Mouse (Mus musculus) layer of hippocampus, adult 2 months (tissue): ENCODE data around the gene Gm14085. TPM values are rescaled to one million over a fixed set of nuclear protein-coding genes. Genes with fewer than 3 reads are reported as not detected.
A peak's percentile ranks its signal among the peaks of the same experiment; 100 is the strongest.
"Not testable (repeated sequence)": the region's sequence is repeated elsewhere in the genome, so short reads cannot be mapped to it uniquely, and the experiment has no call there.

Source experiments
- DNase-seq, 2 experiments: peaks; one replicate each; pipeline ENCODE4 v3.0.0; 2022; ENCODE audit warnings: low spot score in 2 of 2
- H3K27ac ChIP-seq: fragments of 200-600 bp; 2 replicates; pipeline ENCODE4 v1.8.1; 2022
- H3K4me3 ChIP-seq: fragments of 200-600 bp; 2 replicates; pipeline ENCODE4 v1.8.1; 2022; ENCODE audit warnings: mild to moderate bottlenecking
- CTCF ChIP-seq: fragments of 200-600 bp; conservative IDR thresholded peaks from 2 replicates; pipeline ENCODE4 v1.8.1; 2022; ENCODE audit warnings: antibody characterized with exemption, mild to moderate bottlenecking, moderate library complexity
- long read RNA-seq, 2 experiments: library from polyadenylated mRNA; stranded (forward); transcript quantifications; one replicate each; pipeline ENCODE4 v2.0.0; 2021; ENCODE audit warnings: borderline mapping rate in 2 of 2
- total RNA-seq, 2 experiments: library from RNA; stranded (reverse); gene quantifications; 2 replicates each; pipeline ENCODE4 v1.2.3; 2021

Gm14085 gene
- total RNA-seq: not detected
- long read RNA-seq, experiment 1: 0 reads
- long read RNA-seq, experiment 2: 0 reads

DNA sequence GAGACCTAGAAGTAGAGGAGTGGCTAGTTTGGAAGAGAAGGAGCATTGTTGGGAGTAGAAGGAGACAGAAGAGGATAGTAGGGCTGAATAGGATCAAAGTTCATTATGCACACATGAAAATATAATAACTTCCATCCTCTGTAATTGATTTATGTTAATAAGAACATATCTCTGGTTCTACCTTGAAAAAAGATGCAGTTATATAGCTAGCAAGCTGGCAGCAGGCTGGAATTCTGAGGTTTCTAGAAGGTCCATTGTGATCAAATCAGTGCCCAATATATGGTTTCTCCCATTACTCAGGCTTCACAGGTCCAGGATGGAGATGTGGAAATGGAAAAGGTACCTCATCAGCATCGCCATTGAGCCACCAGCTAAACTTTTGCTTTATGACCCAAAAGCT, at the start of gene Gm14085:
TSS of gene Gm14085 (plus strand) at position 301 of the 400 bp plus-strand sequence.
- no peak within 1 kb of the TSS for H3K4me3 ChIP-seq
- H3K27ac ChIP-seq: no peak within 1 kb of the TSS
- no peak for DNase-seq
- TF ChIP-seq CTCF: no peak

DNA sequence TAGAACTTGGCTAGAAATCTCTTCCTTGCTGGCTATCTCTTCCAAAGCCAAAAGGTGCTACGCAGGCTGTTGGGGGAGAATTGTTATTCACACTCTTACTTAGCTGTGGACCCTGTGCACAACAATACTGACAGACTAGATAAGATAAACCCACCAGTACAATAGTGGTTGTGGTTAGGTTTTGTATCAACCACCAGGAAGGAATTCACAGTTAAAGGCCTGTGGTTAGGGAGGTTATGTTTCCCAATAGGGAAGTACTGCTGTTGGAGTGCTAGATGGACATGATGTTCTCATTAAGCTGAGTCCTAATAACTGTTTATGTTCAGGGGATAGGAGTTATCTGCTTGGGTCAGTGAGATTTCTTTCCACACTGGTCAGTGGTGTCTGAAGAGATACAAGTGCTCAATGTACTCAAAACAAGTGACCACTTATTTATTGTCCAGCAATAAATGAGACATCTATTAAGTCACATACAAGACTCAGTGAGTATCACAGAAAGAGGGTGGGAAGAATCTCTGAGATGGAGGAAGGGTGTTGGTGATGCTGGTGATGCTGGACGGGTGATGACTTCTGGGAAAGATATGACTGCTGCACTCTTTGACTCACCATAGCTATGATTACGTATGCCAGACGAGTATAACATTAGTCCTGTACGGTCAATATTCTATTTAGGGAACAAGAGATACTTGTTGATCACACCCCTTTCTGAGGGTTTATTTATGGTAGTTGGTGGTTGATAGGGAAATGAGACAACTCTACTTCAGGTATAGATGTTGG, 45.8 kb upstream of the Gm14085 start:
- not testable (repeated sequence) for DNase-seq, H3K27ac ChIP-seq, H3K4me3 ChIP-seq

DNA sequence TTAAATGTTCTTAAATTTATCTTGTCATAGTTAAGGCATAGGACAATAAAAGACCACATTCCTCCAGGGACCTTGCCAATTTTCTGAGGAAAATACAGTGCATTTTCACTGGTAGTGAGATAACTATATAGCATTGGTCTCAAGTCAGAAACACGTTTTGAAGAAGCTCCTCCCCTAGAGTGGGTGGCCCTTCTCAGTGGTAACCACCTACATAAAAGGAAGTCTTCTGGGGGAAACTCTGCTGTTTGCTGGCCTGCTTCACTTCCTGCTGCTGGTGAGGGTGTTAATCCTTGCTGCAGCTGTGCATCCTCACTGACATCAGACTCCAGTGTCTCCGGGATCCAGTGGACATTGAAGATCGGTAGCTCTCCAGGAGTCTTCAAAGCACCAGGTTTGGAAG, 44.2 kb upstream of the Gm14085 start:
- not testable (repeated sequence) for H3K4me3 ChIP-seq, DNase-seq, H3K27ac ChIP-seq

DNA sequence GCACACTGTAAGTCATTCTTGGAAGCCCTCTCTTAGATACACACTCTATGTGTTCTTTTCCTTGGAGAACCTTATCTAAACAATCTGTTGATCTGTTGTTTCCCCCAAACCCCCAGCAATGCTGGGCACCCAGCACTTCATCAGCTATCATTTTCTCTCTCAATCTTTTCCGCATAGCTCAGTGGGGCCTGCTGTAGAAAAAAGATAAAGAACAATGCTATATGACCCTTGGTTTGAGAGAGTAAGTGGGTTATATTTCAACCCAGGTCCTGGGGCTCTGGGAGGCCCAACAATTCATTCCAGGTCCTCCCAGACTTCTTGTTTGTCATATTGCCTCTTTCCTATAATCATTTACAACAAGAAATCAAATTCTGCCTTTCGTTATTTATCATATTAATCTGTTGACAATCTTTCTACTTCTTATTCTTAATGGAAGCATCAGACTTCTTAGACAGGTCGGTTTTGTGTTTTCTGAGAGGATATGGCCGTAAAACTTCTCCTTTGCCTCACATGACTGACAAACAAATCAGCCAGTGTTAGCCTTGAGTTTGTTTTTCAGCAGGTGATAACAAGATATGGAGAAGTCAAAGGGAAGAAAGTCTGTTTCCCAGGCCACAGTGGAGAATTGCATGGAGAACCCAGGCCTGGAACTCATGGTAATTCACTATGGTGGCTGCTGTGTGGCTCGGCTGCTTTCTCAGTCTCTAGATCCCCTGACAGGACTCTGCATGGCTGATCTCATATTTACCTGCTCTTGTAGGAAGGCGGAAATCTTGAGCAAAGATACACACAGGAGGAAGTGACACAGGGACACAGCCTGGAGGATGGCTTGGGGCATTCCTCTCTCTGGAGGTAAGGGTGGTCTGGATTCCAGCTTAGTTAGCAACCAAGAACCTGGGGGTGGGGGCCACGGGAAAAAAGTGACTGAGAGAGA, 43.5 kb upstream of the Gm14085 start:
- no peak for DNase-seq
- H3K4me3 ChIP-seq: no peak overlapping the region
- no peak for TF ChIP-seq CTCF
- no peak overlapping the region for H3K27ac ChIP-seq

DNA sequence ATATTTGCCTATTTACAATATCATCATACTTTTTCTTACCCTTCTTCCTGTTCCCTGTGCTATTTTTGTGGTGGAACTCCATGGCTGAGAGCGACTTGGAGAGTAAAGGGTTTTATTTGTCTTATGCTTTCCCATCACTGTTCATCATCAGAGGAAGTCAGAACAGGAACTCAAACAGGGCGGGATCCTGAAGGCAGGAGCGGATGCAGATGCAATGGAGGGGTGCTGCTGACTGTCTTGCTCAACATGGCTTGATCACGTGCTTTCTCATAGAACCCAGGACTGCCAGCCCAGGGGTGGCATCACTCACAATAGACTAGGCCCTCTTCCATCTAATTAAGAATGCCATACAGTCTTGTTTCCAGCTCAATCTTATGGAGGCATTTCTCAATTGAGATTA, 34.4 kb upstream of the Gm14085 start:
- TF ChIP-seq CTCF: no peak
- Histone ChIP-seq H3K4me3 (no peak overlapping the region), H3K27ac (no peak overlapping the region)
- no peak for DNase-seq

DNA sequence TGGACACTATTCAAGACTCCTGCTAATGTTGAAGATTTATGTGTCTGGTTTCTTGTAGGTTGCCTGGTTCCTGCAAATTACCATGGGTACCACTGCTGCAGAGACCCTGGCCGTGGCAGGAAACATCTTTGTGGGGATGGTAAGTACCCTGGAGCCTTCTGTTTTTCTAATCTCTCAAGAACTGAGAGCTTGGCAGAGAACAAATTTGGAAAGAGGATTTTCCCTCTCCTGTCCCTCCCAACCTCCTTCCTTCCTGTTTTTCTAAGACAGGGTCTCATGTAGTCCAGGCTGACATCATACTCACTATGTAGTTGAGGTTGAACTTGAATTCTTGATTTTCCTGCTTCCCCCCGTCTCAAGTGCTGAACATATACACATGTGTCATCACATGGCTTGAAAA, 32.3 kb upstream of the Gm14085 start:
- no peak for TF ChIP-seq CTCF
- Histone ChIP-seq H3K4me3 (no peak overlapping the region), H3K27ac (no peak overlapping the region)
- DNase-seq: no peak

DNA sequence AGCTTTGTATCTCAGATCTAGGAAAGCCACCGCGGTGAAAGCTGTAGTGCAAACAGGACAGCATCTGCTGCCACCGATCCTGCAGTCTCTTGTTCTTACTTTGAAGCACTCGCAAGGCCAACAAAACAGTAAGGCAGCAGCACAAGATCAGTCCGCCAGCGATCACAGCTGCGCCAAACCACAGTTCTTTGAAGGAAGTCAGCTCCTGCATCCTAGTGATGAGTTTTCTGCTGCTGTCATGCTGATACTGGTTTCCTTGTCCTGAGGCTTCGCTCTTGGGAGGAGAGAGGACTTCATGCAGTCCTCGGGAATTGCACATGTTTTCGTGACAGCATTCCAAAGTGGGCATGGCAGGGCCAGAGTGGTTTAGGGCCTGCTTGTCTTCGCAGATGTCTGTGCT, 17.8 kb upstream of the Gm14085 start:
- DNase-seq: no peak
- Histone ChIP-seq H3K27ac (no peak overlapping the region), H3K4me3 (peak overlapping the region; percentile 77)
- no peak for TF ChIP-seq CTCF

DNA sequence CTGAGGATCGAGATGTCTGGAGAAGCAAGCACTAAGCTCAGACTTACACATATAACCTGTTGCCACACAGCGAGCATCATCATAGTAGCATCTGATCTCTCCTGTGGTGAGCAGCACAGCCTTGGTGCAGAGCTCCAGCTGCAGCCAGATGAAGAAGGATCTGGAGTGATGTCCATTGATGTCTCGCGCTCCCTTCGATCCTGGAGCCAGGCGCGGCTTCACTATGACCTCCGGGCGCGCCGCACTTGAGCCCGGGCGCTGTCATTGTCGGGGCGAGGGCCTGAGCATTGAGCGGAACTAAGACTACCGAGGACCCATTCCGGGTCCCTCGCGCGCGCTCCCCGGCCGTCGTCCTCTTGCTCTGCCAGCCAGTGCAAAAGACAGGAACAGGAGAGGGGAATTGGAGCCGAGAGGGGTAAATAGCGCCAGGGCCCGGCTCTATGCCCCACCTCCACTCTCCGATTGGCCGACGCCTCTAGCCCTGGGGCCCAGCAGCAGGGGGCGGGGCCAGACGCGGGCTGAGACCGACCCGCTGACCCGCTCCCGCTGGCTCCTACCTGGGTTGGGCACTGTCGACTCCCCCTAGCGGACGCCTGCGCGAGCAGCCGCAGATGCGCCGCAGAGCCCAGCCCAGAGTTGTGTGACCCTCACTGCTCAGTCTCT, 17.3 kb upstream of the Gm14085 start:
- H3K27ac ChIP-seq: peak overlapping the region; percentile 79
- peak; percentile 86 for DNase-seq
- peak; percentile 93 for TF ChIP-seq CTCF
- peak overlapping the region; percentile 77 for H3K4me3 ChIP-seq

DNA sequence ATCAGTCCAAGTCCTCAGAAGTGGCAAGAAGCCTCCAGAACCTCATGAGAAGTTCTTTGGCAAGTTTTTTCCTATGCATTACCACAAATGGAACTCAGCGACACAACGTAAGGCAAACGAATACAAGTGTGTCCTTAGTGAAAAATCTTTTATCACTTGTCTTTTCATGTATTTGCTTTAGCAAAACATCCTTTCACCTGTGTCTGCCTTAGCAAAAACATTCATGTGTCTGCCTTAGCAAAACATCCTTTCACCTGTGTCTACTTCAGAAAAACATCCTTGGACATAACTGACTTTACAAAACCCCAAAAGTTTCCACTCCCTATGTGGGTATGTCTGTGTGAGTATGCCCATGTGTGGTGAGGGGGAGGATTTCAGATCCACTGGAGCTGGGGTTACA, 15.5 kb upstream of the Gm14085 start:
- no peak overlapping the region for H3K4me3 ChIP-seq
- no peak for DNase-seq
- TF ChIP-seq CTCF: no peak
- no peak overlapping the region for H3K27ac ChIP-seq

DNA sequence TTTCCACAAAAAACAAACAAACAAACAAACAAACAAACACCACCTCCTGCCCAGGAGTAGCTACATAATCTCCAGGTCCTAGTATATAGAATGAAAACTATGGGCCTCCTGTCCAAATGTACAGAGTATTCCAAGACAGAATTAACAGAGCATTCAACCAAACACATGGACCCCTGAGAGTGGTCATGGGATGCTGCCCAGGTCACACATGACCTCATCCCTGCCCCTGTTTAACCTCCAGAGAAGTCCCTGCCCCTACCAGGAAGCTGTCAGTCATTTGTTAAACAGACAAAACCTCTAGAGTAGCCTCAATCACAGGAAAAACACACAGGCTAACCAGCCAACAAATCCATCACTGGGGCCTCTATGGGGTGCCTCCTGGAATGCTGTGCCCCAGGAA, 8.2 kb upstream of the Gm14085 start:
- no peak for DNase-seq
- Histone ChIP-seq H3K27ac (no peak overlapping the region), H3K4me3 (no peak overlapping the region)
- TF ChIP-seq CTCF: no peak

DNA sequence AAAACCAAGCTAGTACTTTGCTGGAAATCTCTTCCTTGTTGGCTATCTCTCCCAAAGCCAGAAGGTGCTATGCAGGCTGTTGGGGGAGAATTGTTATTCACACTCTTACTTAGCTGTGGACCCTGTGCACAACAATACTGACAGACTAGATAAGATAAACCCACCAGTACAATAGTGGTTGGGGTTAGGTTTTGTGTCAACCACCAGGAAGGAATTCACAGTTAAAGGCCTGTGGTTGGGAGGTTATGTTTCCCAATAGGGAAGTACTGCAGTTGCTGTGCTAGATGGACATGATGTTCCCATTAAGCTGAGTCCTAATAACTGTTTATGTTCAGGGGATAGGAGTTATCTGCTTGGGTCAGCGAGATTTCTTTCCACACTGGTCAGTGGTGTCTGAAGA, 954 bp upstream of the Gm14085 start:
- H3K27ac ChIP-seq, DNase-seq, H3K4me3 ChIP-seq: not testable (repeated sequence)

DNA sequence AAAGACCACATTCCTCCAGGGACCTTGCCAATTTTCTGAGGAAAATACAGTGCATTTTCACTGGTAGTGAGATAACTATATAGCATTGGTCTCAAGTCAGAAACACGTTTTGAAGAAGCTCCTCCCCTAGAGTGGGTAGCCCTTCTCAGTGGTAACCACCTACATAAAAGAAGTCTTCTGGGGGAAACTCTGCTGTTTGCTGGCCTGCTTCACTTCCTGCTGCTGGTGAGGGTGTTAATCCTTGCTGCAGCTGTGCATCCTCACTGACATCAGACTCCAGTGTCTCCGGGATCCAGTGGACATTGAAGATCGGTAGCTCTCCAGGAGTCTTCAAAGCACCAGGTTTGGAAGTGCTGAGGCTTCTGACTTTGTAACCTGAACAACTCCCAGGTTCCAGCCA, 913 bp downstream of the Gm14085 start:
- not testable (repeated sequence) for H3K27ac ChIP-seq, DNase-seq, H3K4me3 ChIP-seq

DNA sequence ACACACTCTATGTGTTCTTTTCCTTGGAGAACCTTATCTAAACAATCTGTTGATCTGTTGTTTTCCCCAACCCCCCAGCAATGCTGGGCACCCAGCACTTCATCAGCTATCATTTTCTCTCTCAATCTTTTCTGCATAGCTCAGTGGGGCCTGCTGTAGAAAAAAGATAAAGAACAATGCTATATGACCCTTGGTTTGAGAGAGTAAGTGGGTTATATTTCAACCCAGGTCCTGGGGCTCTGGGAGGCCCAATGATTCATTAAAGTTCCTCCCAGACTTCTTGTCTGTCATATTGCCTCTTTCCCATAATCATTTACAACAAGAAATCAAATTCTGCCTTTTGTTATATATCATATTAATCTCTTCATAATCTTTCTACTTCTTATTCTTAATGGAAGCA, 1.4 kb downstream of the Gm14085 start:
- DNase-seq, H3K27ac ChIP-seq, H3K4me3 ChIP-seq: not testable (repeated sequence)
